Mouse (Mus musculus) macrophage (primary cell): Measurements from ENCODE around the gene Ipmk. TPM values are rescaled to one million over a fixed set of nuclear protein-coding genes. Genes with fewer than 3 reads are reported as not detected.

ENCODE experiments used
- H3K27ac ChIP-seq: fragments of 350-480 bp; formaldehyde crosslinking; 2 replicates; pipeline ENCODE4 v1.9.0; 2021
- H3K36me3 ChIP-seq: fragments of 350-480 bp; formaldehyde crosslinking; 2 replicates; pipeline ENCODE4 v1.9.0; 2021; ENCODE audit errors: inconsistent target
- H3K4me3 ChIP-seq: fragments of 350-480 bp; formaldehyde crosslinking; 2 replicates; pipeline ENCODE4 v1.9.0; 2021; ENCODE audit errors: inconsistent target
- H3K79me2 ChIP-seq: fragments of 350-480 bp; formaldehyde crosslinking; 2 replicates; pipeline ENCODE4 v1.9.0; 2021; ENCODE audit errors: inconsistent target
- WGBS: methylation state at CpG from one replicate; pipeline ENCODE4 v1.1.7; 2026; ENCODE audit warnings: inconsistent platforms; ENCODE audit not compliant: missing documents; 5-methylcytosine and 5-hydroxymethylcytosine counted together
- polyA plus RNA-seq: library from polyadenylated mRNA; stranded (reverse); fragments of 250-400 nt; gene quantifications from 3 replicates; pipeline ENCODE4 v1.2.4, GENCODE M21; 2018; ENCODE audit warnings: inconsistent platforms

Gene Ipmk
- polyA plus RNA-seq, 1 experiment from 2014 or later = 15.1 TPM

GRCm38 (mm10) chr10:71400818-71401646 is 53.5 kb downstream of the Ipmk start:
- no peaks in the 10 kb centered on the region for H3K36me3 ChIP-seq
- WGBS = 69% methylated on average over 12 of the region's 13 CpGs
- no peak overlapping the region for H3K4me3 ChIP-seq
- no peak overlapping the region for H3K27ac ChIP-seq
- no peaks in the 10 kb centered on the region for H3K79me2 ChIP-seq

GRCm38 (mm10) chr10:71403638-71404037 is 56.1 kb downstream of the Ipmk start:
- Histone ChIP-seq H3K79me2 (no peaks in the 10 kb centered on the region), H3K27ac (no peak overlapping the region), H3K4me3 (no peak overlapping the region), H3K36me3 (no peaks in the 10 kb centered on the region)
- 75% methylated on average over 3 of the region's 3 CpGs for whole genome bisulfite sequencing

GRCm38 (mm10) chr10:71405523-71406217 is 58.1 kb downstream of the Ipmk start:
- Histone ChIP-seq H3K79me2 (no peaks in the 10 kb centered on the region), H3K4me3 (no peak overlapping the region), H3K27ac (no peak overlapping the region), H3K36me3 (no peaks in the 10 kb centered on the region)
- 88% methylated on average over 5 of the region's 5 CpGs for WGBS

GRCm38 (mm10) chr10:71409948-71410347 is 62.4 kb downstream of the Ipmk start:
- Histone ChIP-seq H3K36me3 (no peaks in the 10 kb centered on the region), H3K27ac (no peak overlapping the region), H3K4me3 (no peak overlapping the region), H3K79me2 (no peaks in the 10 kb centered on the region)
- 56% methylated on average over 5 of the region's 5 CpGs for WGBS

- Histone ChIP-seq H3K4me3 (no peak overlapping the region), H3K27ac (no peak overlapping the region), H3K79me2 (no peaks in the 10 kb centered on the region), H3K36me3 (no peaks in the 10 kb centered on the region)
- 50% methylated on average over 11 of the region's 12 CpGs for WGBS
These were observed 65.8 kb downstream of the Ipmk start for GRCm38 (mm10) chr10:71413401-71413800.

- WGBS = 60% methylated on average over 5 of the region's 5 CpGs
- no peaks in the 10 kb centered on the region for H3K79me2 ChIP-seq
- H3K36me3 ChIP-seq = no peaks in the 10 kb centered on the region
- no peak overlapping the region for H3K27ac ChIP-seq
- H3K4me3 ChIP-seq = no peak overlapping the region
These were observed 74.0 kb downstream of the Ipmk start for GRCm38 (mm10) chr10:71421531-71421930.

GRCm38 (mm10) chr10:71422047-71423037 is 74.8 kb downstream of the Ipmk start:
- no peak overlapping the region for H3K4me3 ChIP-seq

GRCm38 (mm10) chr10:71426740-71427139 is 79.2 kb downstream of the Ipmk start:
- H3K36me3 ChIP-seq = no peaks in the 10 kb centered on the region
- H3K27ac ChIP-seq = no peak overlapping the region
- no peaks in the 10 kb centered on the region for H3K79me2 ChIP-seq
- 82% methylated on average over 6 of the region's 6 CpGs for WGBS
- H3K4me3 ChIP-seq = no peak overlapping the region

More at GRCm38 (mm10) chr10:71422047-71423037, 74.8 kb downstream of the Ipmk start:
- Histone ChIP-seq H3K79me2 (no peaks in the 10 kb centered on the region), H3K36me3 (no peaks in the 10 kb centered on the region), H3K27ac (no peak overlapping the region)
- 47% methylated on average over 14 of the region's 14 CpGs for WGBS

- H3K4me3 ChIP-seq = no peak overlapping the region
- H3K79me2 ChIP-seq = no peaks in the 10 kb centered on the region
- 89% methylated on average over 10 of the region's 10 CpGs for WGBS
- H3K36me3 ChIP-seq = no peaks in the 10 kb centered on the region
- no peak overlapping the region for H3K27ac ChIP-seq
These were observed 79.8 kb downstream of the Ipmk start for GRCm38 (mm10) chr10:71427381-71427780.

GRCm38 (mm10) chr10:71428246-71428864 is 80.8 kb downstream of the Ipmk start:
- Histone ChIP-seq H3K4me3 (no peak overlapping the region), H3K27ac (no peak overlapping the region), H3K36me3 (no peaks in the 10 kb centered on the region), H3K79me2 (no peaks in the 10 kb centered on the region)
- WGBS = 66% methylated on average over 13 of the region's 13 CpGs

GRCm38 (mm10) chr10:71430661-71431060 is 83.1 kb downstream of the Ipmk start:
- H3K36me3 ChIP-seq = no peaks in the 10 kb centered on the region
- no peak overlapping the region for H3K4me3 ChIP-seq
- no peaks in the 10 kb centered on the region for H3K79me2 ChIP-seq
- H3K27ac ChIP-seq = no peak overlapping the region
- 94% methylated on average over 5 of the region's 6 CpGs for WGBS

- no peak overlapping the region for H3K4me3 ChIP-seq
- H3K79me2 ChIP-seq = no peaks in the 10 kb centered on the region
- no peaks in the 10 kb centered on the region for H3K36me3 ChIP-seq
- no peak overlapping the region for H3K27ac ChIP-seq
These were observed 95.5 kb downstream of the Ipmk start for GRCm38 (mm10) chr10:71443086-71443485.

GRCm38 (mm10) chr10:71447661-71448060 is 100.1 kb downstream of the Ipmk start:
- Histone ChIP-seq H3K79me2 (no peaks in the 10 kb centered on the region), H3K4me3 (no peak overlapping the region), H3K36me3 (no peaks in the 10 kb centered on the region), H3K27ac (no peak overlapping the region)
- 90% methylated on average over 8 of the region's 8 CpGs for WGBS

- no peak overlapping the region for H3K4me3 ChIP-seq
- no peak overlapping the region for H3K27ac ChIP-seq
- WGBS = 78% methylated on average over 5 of the region's 5 CpGs
- H3K36me3 ChIP-seq = no peaks in the 10 kb centered on the region
- H3K79me2 ChIP-seq = no peaks in the 10 kb centered on the region
These were observed 100.7 kb downstream of the Ipmk start for GRCm38 (mm10) chr10:71448284-71448683.
